ENCODE assay signal across 10 mouse cellular contexts in the genomic region with DNA sequence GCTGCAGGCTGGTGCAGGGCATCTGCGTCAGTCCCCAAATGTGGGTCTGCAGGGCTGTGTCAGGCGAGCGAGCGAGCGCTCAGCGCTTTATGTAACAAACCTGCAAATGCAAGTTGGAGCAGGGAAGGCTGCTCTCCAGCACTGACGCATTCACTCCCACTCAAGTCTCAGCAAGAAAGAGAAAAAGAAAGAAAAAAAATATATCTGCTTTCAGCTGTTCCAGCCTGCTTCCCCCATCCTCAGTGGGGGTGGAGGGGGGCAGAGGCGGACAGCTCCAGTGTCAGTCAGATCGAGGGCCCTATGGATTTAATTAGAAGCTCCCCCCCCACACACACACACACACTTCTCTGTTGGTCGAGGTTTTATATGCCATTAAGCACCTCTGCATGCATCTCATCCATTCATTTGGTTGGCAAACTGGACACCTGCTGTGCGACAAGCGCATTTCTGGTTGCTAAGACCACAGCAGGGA. TPM values are rescaled to one million over a fixed set of nuclear protein-coding genes. Genes with fewer than 3 reads are reported as not detected.
DNase-seq lines count a peak whose midpoint lies in the region; ATAC-seq and TF ChIP-seq lines count a peak whose summit lies in the region.
"Had no signal": no experiment of that assay in that cellular context is flagged by ENCODE, and none has a peak within 500 bp of the region (broad histone marks: within the 10 kb centered on the region; RNA-seq: fewer than 3 reads in every experiment).

No protein-coding gene starts in this region.

- 14% methylated on average over 12 of the region's 12 CpGs for WGBS in hindbrain, embryonic 12.5 days
- 3% methylated on average over 12 of the region's 12 CpGs for WGBS in limb, embryonic 14.5 days

- H3K4me2 ChIP-seq in hindbrain, embryonic 12.5 days (replicated peaks), result peak overlapping the region; percentile 75
- H3K4me2 ChIP-seq in limb, embryonic 14.5 days (replicated peaks; ENCODE audit: low read depth, low read length, severe bottlenecking), result no peak overlapping the region
- H3K4me2 ChIP-seq: liver, embryonic 15.5 days had no signal

- no peak for ATAC-seq in hindbrain, embryonic 12.5 days (ENCODE audit: low FRiP score)
- ATAC-seq in limb, embryonic 14.5 days (ENCODE audit: low FRiP score, low read depth), result no peak

- peaks cover 44% of the 10 kb centered on the region for H3K4me1 ChIP-seq in hindbrain, embryonic 12.5 days
- peaks cover 25% of the 10 kb centered on the region for H3K4me1 ChIP-seq in limb, embryonic 14.5 days (ENCODE audit: control insufficient read depth, insufficient read depth, low read length)

- peaks cover 42% of the 10 kb centered on the region for H3K27me3 ChIP-seq in hindbrain, embryonic 12.5 days
- H3K27me3 ChIP-seq in limb, embryonic 14.5 days (ENCODE audit: control insufficient read depth, insufficient read depth, low read length), result peaks cover 10% of the 10 kb centered on the region; the same call in 1 of the 2 replicates

- no peak overlapping the region; the same call in 1 of the 2 replicates for H3K27ac ChIP-seq in hindbrain, embryonic 12.5 days
- H3K27ac ChIP-seq in limb, embryonic 14.5 days (replicated peaks; ENCODE audit: low read depth, low read length), result no peak overlapping the region
- H3K27ac ChIP-seq: liver, embryonic 15.5 days had no signal

- DNase-seq in urinary bladder, postnatal 36 days (ENCODE audit: low spot score in 2 of 2), result peak; percentile 24 to 27
- DNase-seq in urinary bladder, adult 2 months (ENCODE audit: low spot score), result no peak
- peak; percentile 18 for DNase-seq in limb, embryonic 14.5 days (ENCODE audit: low spot score)
- DNase-seq in MN1 (ENCODE audit: low spot score), result no peak
- DNase-seq in ovary, adult 18-20 months (ENCODE audit: low spot score), result no peak
- no peak for DNase-seq in thymus, postnatal 14 days
- no peak for DNase-seq in adrenal gland, postnatal 10 days

- no peak for TF ChIP-seq POLR2A in limb, embryonic 14.5 days (IDR thresholded peaks at IDR 0.05; ENCODE audit: borderline replicate concordance, extremely low read depth, insufficient read depth, insufficient read length)

- H3K9ac ChIP-seq in hindbrain, embryonic 12.5 days, result no peak overlapping the region
- no peak overlapping the region for H3K9ac ChIP-seq in limb, embryonic 14.5 days (ENCODE audit: low read depth, low read length, severe bottlenecking)
- H3K9ac ChIP-seq: liver, embryonic 15.5 days had no signal

- no peaks in the 10 kb centered on the region for H3K9me3 ChIP-seq in hindbrain, embryonic 12.5 days (replicated peaks)
- no peaks in the 10 kb centered on the region for H3K9me3 ChIP-seq in limb, embryonic 14.5 days (ENCODE audit: control insufficient read depth, low read length)
- H3K9me3 ChIP-seq: liver, embryonic 15.5 days had no signal

- no peaks in the 10 kb centered on the region for H3K36me3 ChIP-seq in hindbrain, embryonic 12.5 days
- no peaks in the 10 kb centered on the region for H3K36me3 ChIP-seq in limb, embryonic 14.5 days (ENCODE audit: control insufficient read depth, insufficient read depth, low read length)
- H3K36me3 ChIP-seq: liver, embryonic 15.5 days had no signal

- peak overlapping the region; percentile 45 for H3K4me3 ChIP-seq in hindbrain, embryonic 12.5 days
- no peak overlapping the region for H3K4me3 ChIP-seq in limb, embryonic 14.5 days (replicated peaks; ENCODE audit: low read length)
- H3K4me3 ChIP-seq: erythroblast, embryonic 14.5 days; liver, embryonic 15.5 days had no signal

RNA-seq across cellular contexts. Expression of a gene that starts 1.9 kb away (rescaled TPM):
- 20.6 and 27.3 TPM in 2 replicates for polyA plus RNA-seq in urinary bladder, adult 2 months (2012; rRNA removed)
- 10.6 and 14.2 TPM in 2 replicates for polyA plus RNA-seq in hindbrain, embryonic 12.5 days (2016; fragmentation: Nextera tagmentation; extraction: Ambion mirVana)
- 8.7 and 10.5 TPM in 2 replicates for polyA plus RNA-seq in limb, embryonic 14.5 days (2012; rRNA removed)
- polyA plus RNA-seq in limb, embryonic 14.5 days (2014; fragmentation: Nextera tagmentation; extraction: Ambion mirVana), result 8.3 and 8.6 TPM in 2 replicates
- 10 to 100 TPM; 10.4 to 13.3 TPM for total RNA-seq in adrenal gland, postnatal 10 days (2021)

RNA-seq across cellular contexts. Expression of a gene that starts 28.3 kb away (rescaled TPM):
- polyA plus RNA-seq in urinary bladder, adult 2 months (2012; rRNA removed), result 1.6 and 2.3 TPM in 2 replicates
- polyA plus RNA-seq in hindbrain, embryonic 12.5 days (2016; fragmentation: Nextera tagmentation; extraction: Ambion mirVana), result not detected in 2 replicates
- not detected in 2 replicates for polyA plus RNA-seq in limb, embryonic 14.5 days (2012; rRNA removed)
- polyA plus RNA-seq in limb, embryonic 14.5 days (2014; fragmentation: Nextera tagmentation; extraction: Ambion mirVana), result 0.14 TPM in 1 of 2 replicates, not detected in the other
- total RNA-seq in adrenal gland, postnatal 10 days (2021), result 1 to 10 TPM in 1 of 2 experiments, under 1 TPM in 1; 0.60 to 1.0 TPM

RNA-seq across cellular contexts. Expression of a gene that starts 36.5 kb away (rescaled TPM):
- polyA plus RNA-seq in urinary bladder, adult 2 months (2012; rRNA removed), result 2.3 and 4.0 TPM in 2 replicates
- not detected in 2 replicates for polyA plus RNA-seq in hindbrain, embryonic 12.5 days (2016; fragmentation: Nextera tagmentation; extraction: Ambion mirVana)
- polyA plus RNA-seq in limb, embryonic 14.5 days (2012; rRNA removed), result 0.45 TPM in 1 of 2 replicates, not detected in the other
- 0.67 TPM in 1 of 2 replicates, not detected in the other for polyA plus RNA-seq in limb, embryonic 14.5 days (2014; fragmentation: Nextera tagmentation; extraction: Ambion mirVana)
- under 1 TPM in 1 of 2 experiments, not detected in 1; 0.96 TPM for total RNA-seq in adrenal gland, postnatal 10 days (2021)
- polyA plus RNA-seq: erythroblast, embryonic 14.5 days; liver, embryonic 15.5 days had no signal

Comparison
In these comparisons a context has a peak if more than half of its experiments do, and no peak if none do; other contexts are left out.
1. DNase-seq: peak in urinary bladder, postnatal 36 days (2 of 2) and limb, embryonic 14.5 days (single experiment); none in urinary bladder, adult 2 months (single experiment), MN1 (single experiment), ovary, adult 18-20 months (single experiment), thymus, postnatal 14 days (single experiment) and adrenal gland, postnatal 10 days (single experiment).